Mouse (Mus musculus) liver, embryonic 11.5 days (tissue): ENCODE results near the gene Mmd2. TPM values are rescaled to one million over a fixed set of nuclear protein-coding genes. Genes with fewer than 3 reads are reported as not detected.

Experiments
- ATAC-seq: fragments of 200-750 bp; cut with Nextera tagmentation; replicated peaks from 2 replicates; pipeline ENCODE4 v1.8.0; 2017; ENCODE audit warnings: moderate number of reproducible peaks, mild to moderate bottlenecking, moderate TSS enrichment, moderate library complexity; ENCODE audit not compliant: low FRiP score
- DNase-seq: peaks from one replicate; pipeline ENCODE4 v3.0.0-alpha.2; 2017; ENCODE audit warnings: low spot score
- H3K27ac ChIP-seq: fragments of 300-500 bp; sonication (generic); 2 replicates; pipeline ENCODE4 v1.5.1; 2014; ENCODE audit warnings: mild to moderate bottlenecking, low read depth, low read length, control low read depth
- H3K27me3 ChIP-seq: fragments of 300-500 bp; sonication (generic); replicated peaks from 2 replicates; pipeline ENCODE4 v1.6.1; 2014; ENCODE audit warnings: low read length, mixed read lengths; ENCODE audit not compliant: control insufficient read depth, insufficient read depth
- H3K36me3 ChIP-seq: fragments of 300-500 bp; sonication (generic); 2 replicates; pipeline ENCODE4 v1.6.1; 2014; ENCODE audit warnings: mild to moderate bottlenecking, low read length, moderate library complexity, mixed read lengths; ENCODE audit not compliant: control insufficient read depth, insufficient read depth
- H3K4me1 ChIP-seq: fragments of 300-500 bp; sonication (generic); replicated peaks from 2 replicates; pipeline ENCODE4 v1.6.1; 2014; ENCODE audit warnings: low read length, mixed read lengths; ENCODE audit not compliant: control insufficient read depth, insufficient read depth
- H3K4me2 ChIP-seq: fragments of 300-500 bp; sonication (generic); 2 replicates; pipeline ENCODE4 v1.6.1; 2014; ENCODE audit warnings: mild to moderate bottlenecking, control low read depth, moderate library complexity
- H3K4me3 ChIP-seq: fragments of 300-500 bp; sonication (generic); 2 replicates; pipeline ENCODE4 v1.5.1; 2014; ENCODE audit warnings: low read depth, low read length, control low read depth
- H3K9ac ChIP-seq: fragments of 300-500 bp; sonication (generic); 2 replicates; pipeline ENCODE4 v1.6.1; 2014; ENCODE audit warnings: low read depth, low read length, control low read depth
- H3K9me3 ChIP-seq: fragments of 300-500 bp; sonication (generic); 2 replicates; pipeline ENCODE4 v1.6.1; 2016; ENCODE audit warnings: low read length, inconsistent platforms, mixed read lengths; ENCODE audit not compliant: control insufficient read depth
- WGBS: fragments of 180-500 bp; shearing (Covaris S2); extraction: QIAGEN DNeasy Blood & Tissue Kit; methylation state at CpG from one replicate; pipeline ENCODE4 v1.1.7; 2014; 5-methylcytosine and 5-hydroxymethylcytosine counted together
- polyA plus RNA-seq: library from polyadenylated mRNA; unstranded; fragments of >200 nt; fragmentation: Nextera tagmentation; extraction: Ambion mirVana; gene quantifications from 2 replicates; pipeline ENCODE4 v1.2.1, GENCODE M21; 2014

Gene Mmd2
- polyA plus RNA-seq, 1 experiment from 2014 or later, result 20.2 TPM

DNA sequence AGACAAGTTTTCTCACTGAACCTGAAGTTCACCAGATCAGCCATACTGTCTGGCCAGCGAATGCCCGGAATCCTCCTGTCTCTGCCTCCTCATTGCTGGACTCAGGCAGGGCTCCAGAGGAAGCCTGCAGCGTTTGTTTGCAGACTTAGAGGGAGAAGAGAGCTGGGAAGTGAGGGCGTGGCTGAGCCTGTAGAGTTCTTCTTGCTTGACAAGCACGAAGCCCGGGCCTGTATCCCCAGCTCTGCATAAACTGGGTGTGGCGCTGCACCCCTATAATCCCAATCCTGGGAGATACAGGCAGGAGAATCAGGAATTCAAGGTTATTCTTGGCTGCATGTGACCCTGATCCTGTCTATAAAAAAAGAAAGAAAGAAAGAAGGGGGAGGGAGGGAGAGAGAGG is 48.3 kb downstream of the Mmd2 start:
- DNase-seq (no peak), ATAC-seq (no peak)
- whole genome bisulfite sequencing, result 41% methylated on average over 7 of the region's 7 CpGs
- no peaks in the 10 kb centered on the region for H3K36me3 ChIP-seq
- H3K4me1 ChIP-seq, result no peaks in the 10 kb centered on the region
- no peak overlapping the region for H3K27ac ChIP-seq
- H3K27me3 ChIP-seq, result no peaks in the 10 kb centered on the region
- no peaks in the 10 kb centered on the region for H3K9me3 ChIP-seq
- H3K9ac ChIP-seq, result no peak overlapping the region
- no peak overlapping the region for H3K4me3 ChIP-seq
- no peak overlapping the region for H3K4me2 ChIP-seq

GRCm38 (mm10) chr5:142557397-142558067 is 51.1 kb downstream of the Mmd2 start:
- Histone ChIP-seq H3K4me2 (peak overlapping the region; percentile 14; the same call in 1 of the 2 replicates), H3K36me3 (no peaks in the 10 kb centered on the region), H3K9me3 (no peaks in the 10 kb centered on the region), H3K27me3 (no peaks in the 10 kb centered on the region), H3K9ac (no peak overlapping the region), H3K27ac (no peak overlapping the region), H3K4me1 (no peaks in the 10 kb centered on the region), H3K4me3 (no peak overlapping the region)
- ATAC-seq (peak; percentile 60), DNase-seq (peak; percentile 72)
- WGBS, result 15% methylated on average over 18 of the region's 21 CpGs

- ATAC-seq, result no peak
- H3K9ac ChIP-seq, result no peak overlapping the region
- DNase-seq, result no peak
These were observed 51.9 kb downstream of the Mmd2 start for GRCm38 (mm10) chr5:142556721-142557120.

GRCm38 (mm10) chr5:142555866-142556265 is 52.7 kb downstream of the Mmd2 start:
- Histone ChIP-seq H3K4me1 (no peaks in the 10 kb centered on the region), H3K27ac (no peak overlapping the region), H3K9me3 (no peaks in the 10 kb centered on the region), H3K9ac (no peak overlapping the region), H3K27me3 (peaks cover under 1% of the 10 kb centered on the region), H3K36me3 (no peaks in the 10 kb centered on the region), H3K4me3 (no peak overlapping the region), H3K4me2 (no peak overlapping the region)
- WGBS, result 69% methylated on average over 5 of the region's 5 CpGs
- DNase-seq (no peak), ATAC-seq (no peak)

More at GRCm38 (mm10) chr5:142556721-142557120, 51.9 kb downstream of the Mmd2 start:
- Histone ChIP-seq H3K36me3 (no peaks in the 10 kb centered on the region), H3K4me2 (no peak overlapping the region), H3K27me3 (no peaks in the 10 kb centered on the region), H3K9me3 (no peaks in the 10 kb centered on the region), H3K27ac (no peak overlapping the region), H3K4me1 (no peaks in the 10 kb centered on the region), H3K4me3 (no peak overlapping the region)
- 88% methylated on average over 4 of the region's 4 CpGs for WGBS

DNA sequence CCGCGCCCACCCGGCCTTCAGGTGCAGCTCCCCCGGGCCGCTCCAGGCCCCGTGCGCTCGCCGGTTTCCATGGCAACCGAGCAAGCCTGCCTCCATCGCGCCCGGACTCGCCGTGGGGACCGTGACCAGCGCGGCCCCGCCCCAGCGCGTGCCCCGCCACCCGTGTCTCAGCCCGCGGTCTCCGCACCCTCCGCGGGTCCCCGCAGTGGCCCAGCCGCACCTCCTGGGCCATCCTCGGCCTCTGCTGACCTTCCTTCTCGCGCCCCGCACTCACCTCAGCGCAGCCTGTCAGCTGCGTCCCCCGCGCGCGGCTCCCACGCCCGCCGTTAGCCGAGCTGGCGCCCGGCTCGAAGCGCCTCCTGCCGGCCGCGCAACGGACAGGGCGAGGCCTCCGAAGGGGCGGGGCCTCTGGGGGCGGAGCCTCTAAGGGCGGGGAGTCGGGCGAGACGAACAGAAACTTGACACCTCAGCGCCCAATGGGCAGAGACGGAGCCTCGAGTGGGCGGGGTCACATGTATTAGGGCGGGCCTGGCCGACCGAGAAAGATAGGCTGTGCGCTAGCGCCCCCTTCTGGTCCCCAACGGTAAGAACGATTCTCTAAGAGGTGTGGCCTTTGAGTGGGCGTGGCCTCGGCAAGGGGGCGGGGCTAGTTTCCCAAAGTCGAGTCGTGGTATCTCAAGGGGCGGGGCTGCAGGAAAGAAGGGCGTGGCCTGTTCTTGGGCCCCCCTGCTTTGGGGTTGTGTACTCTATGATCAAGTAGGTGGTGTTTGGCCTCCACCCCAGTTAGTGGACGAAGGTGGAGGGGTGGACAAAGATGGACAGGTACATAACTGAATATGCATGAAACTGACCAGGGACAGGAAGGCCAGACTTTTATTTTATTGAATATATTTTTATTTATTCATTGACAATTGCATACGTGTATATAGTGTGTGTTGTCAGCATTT is 57.6 kb downstream of the Mmd2 start, which contains the start of gene Radil:
Radil (minus strand) TSS at position 393 of the 947 bp plus-strand sequence.
- DNase-seq (peak; percentile 92), ATAC-seq (peak; percentile 91)
- Histone ChIP-seq H3K36me3 (no peaks in the 10 kb centered on the region), H3K27me3 (peaks cover 21% of the 10 kb centered on the region), H3K4me1 (peaks cover 6% of the 10 kb centered on the region), H3K27ac (no peak within 1 kb of the TSS), H3K9me3 (no peaks in the 10 kb centered on the region), H3K4me2 (peak within 1 kb of the TSS; percentile 94), H3K9ac (peak within 1 kb of the TSS; percentile 39), H3K4me3 (peak within 1 kb of the TSS; percentile 59)
- WGBS, result 3% methylated on average over 79 of the region's 80 CpGs

GRCm38 (mm10) chr5:142549961-142550705 is 58.5 kb downstream of the Mmd2 start:
- Histone ChIP-seq H3K27ac (no peak overlapping the region), H3K4me1 (peaks cover 7% of the 10 kb centered on the region), H3K36me3 (no peaks in the 10 kb centered on the region), H3K9ac (peak overlapping the region; percentile 39; the same call in 1 of the 2 replicates), H3K4me3 (peak overlapping the region; percentile 59), H3K4me2 (peak overlapping the region; percentile 94), H3K9me3 (no peaks in the 10 kb centered on the region), H3K27me3 (peaks cover 21% of the 10 kb centered on the region)
- ATAC-seq (0 out of 2 replicates have a peak, but pooled peaks have one; percentile 6), DNase-seq (peak; percentile 49)
- WGBS, result 9% methylated on average over 31 of the region's 31 CpGs

- H3K9ac ChIP-seq, result no peak overlapping the region
- H3K4me2 ChIP-seq, result no peak overlapping the region
- H3K36me3 ChIP-seq, result no peaks in the 10 kb centered on the region
- WGBS, result 57% methylated on average over 9 of the region's 9 CpGs
- peaks cover 10% of the 10 kb centered on the region for H3K4me1 ChIP-seq
- H3K27me3 ChIP-seq, result peaks cover 21% of the 10 kb centered on the region
- no peak for ATAC-seq
- DNase-seq, result no peak
- H3K9me3 ChIP-seq, result no peaks in the 10 kb centered on the region
- no peak overlapping the region for H3K27ac ChIP-seq
- H3K4me3 ChIP-seq, result no peak overlapping the region
These were observed 59.2 kb downstream of the Mmd2 start for GRCm38 (mm10) chr5:142549441-142549840.

DNA sequence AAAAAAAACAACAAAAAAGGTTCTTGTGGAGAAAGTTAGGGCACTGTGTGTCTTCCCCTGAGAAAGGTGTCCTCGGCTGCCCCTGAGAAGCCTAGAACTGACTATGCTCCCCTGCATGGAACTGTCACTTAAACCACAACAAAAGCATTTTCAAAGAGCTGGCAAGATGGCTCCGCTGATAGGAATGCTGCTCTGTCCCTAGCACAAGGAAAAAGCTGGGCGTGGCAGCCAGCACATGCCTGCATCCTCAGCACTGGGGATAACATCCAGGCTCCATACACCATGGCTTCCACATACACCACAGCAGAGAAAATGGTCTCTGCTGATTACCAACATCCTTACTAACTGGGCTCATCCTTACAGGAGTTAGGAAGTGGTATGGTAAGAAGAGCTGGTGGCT is 61.5 kb downstream of the Mmd2 start:
- ATAC-seq (no peak), DNase-seq (no peak)
- H3K4me3 ChIP-seq, result no peak overlapping the region
- H3K4me2 ChIP-seq, result no peak overlapping the region
- no peak overlapping the region for H3K9ac ChIP-seq
- WGBS, result 51% methylated on average over 3 of the region's 3 CpGs
- H3K27ac ChIP-seq, result no peak overlapping the region
- no peaks in the 10 kb centered on the region for H3K36me3 ChIP-seq
- no peaks in the 10 kb centered on the region for H3K9me3 ChIP-seq
- H3K27me3 ChIP-seq, result peaks cover 21% of the 10 kb centered on the region
- H3K4me1 ChIP-seq, result peaks cover 10% of the 10 kb centered on the region
